Mouse (Mus musculus): ENCODE measurements at regions not wholly inside any gene's neighbourhood (a gene's known extent, or its start where the extent isn't known, plus 50 kb on each side); places are given as distances from the start of the nearest gene placed in this dataset.

DNA sequence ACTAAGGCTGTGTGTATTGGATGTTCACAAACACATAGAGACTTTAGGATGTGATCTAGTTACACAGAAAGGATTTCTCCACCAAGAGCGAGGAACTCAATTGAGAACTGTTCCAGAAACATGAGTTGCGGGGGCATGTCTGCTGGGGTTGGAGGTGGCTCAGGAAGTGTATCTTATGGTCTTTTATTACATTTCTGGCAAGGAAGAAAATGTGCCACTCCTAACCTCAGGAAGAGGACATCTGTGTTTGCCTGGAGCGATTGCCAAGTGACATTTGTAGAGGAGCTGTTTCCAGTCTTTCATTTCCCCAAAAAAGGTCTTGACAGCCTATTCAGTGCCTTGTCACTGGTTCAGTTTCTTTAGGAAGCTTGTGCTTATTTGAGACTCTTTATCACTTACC is 606.2 kb downstream of the Tmem182 start:
- DNase-seq (ENCODE audit: low read depth, low spot score): no peak

DNA sequence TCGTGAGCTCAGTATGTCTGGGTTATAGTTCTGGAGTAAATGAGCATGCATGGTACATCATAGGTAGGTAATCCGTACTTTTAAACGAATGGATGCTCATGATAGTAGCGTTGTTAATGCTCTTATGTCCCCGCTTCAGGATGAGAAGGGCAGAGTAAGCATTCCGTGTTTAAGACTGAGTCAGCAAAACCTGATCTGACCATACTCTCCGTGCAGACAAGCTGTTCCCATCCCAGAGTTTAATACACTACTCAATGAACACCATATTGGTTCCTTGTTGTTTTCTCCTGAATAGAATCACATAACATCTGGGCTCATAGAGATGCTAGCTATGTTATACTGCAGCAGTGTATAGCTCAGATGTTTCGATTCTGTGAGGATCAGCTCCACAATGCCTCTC is 606.7 kb downstream of the Tmem182 start:
- DNase-seq (ENCODE audit: low read depth, low spot score): no peak

DNA sequence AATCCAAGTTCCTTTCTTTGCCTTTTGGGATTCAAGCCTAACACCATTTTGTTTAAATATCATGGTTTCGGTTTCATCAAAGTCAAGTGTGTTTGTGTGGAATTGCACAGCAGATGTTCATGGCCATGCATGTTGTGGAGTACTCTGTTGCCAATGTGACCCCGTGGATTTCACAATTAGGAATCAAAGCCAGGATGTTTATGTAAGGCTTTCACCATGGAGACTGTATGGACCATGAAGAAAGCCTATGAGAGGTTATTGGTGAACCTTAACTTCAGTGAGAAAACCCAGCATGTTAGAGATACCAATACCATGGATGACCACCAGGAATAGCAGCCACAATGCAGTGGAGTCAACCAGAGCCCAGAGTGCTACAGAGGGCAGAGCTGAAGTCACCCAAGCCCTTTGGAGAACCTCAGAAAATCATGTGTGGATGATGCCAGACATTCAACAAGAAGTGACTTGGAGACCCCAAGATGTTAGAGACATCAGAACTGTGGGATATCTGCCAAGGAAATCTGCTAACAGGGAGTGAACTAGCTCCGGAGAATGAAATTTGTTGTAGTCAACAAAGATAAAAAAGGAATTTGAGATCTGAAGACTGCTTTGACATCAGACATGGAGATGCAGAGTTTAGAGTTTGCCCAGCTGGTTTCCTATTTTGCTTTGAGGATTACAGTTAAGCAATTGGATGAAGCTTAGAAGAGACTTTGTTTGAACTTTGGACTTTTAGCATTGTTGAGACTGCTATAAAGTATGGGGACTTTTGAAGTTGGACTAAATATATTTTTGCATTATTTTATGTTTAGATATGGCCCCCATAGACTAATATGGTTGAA is 615.3 kb downstream of the Tmem182 start:
- DNase-seq (ENCODE audit: low read depth, low spot score): no peak

DNA sequence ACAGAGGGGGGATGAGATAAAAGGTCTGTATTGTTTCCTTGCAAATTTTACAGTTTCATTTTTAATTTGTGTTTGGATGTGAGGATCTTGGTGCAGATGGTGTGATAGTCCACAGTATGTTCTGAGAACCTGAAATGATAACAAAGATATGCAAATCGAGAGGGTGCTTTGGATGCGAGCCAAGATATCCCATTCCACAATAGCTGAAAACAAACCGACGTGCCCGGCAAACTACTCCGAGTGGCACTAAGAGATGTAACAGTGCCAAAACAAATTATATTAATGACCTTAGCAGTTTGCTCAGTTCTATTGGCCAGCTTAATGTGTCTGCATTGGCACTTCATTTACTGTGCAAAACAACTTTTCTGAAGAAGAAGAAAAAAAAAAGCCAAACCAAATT is 622.5 kb downstream of the Tmem182 start:
- DNase-seq (ENCODE audit: low read depth, low spot score): no peak

DNA sequence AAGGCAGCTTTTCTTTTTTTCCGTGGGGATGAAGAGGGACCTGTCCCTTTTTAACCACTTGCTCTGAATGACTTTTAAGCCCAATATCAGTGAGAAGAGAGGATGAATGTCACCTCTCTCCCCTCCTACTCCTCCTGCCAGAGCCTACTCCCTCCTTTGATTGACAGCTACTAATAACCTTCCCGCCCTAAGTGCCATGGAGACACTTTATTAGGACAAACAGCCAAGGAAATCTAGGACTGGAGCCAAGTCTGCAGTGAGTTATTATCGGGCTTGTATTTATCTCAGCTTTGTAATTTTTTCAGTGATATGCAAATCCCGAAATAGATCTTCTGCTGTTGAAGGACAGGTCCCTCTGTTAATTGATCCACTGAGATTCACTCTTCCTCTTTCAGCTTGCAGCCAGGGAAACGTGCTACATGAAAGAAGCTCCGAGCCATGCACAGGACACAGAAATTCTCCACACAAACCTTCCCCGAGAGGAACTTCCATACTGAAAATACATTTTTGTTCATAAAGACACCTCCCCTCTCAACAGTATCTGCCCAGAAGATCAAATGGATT is 625.8 kb downstream of the Tmem182 start:
- DNase-seq (ENCODE audit: low read depth, low spot score): no peak

DNA sequence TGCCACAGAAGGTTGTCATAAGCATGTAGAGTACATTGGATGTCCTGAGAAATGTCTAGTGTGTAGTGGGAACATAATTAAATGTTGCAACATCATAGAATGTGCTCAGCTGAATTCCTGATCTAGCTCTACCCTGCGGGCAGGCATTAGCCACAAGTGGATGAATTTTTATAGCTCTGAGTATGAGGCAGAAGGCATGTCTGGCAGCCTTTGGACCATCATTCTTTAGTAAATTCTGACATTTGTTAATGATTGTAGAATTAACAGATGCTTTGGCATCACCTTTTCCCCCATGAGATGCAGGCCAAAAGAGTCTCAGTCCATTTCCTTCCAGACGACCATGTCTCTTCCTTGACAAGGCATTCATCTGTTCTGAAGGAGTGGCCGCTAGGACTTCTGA is 630.0 kb downstream of the Tmem182 start:
- DNase-seq (ENCODE audit: low read depth, low spot score): no peak

DNA sequence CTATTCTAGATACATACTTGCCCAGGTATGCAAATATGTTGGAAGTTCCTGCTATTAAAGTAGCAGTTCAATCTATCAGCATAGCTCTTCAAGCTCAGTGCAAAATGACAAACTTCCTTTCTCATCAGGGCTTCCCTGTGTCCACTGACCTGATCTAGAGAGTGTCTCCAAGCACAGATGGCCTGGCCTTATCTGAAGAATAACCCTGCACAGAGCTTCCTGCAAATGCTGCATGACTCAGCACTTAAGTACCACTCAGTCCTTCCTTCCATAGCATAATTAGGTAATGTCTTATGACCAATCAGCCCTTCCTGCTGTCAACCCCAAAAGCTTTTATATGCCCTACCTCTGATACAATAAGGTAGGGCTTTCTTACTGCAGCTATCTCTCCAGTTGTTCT is 644.6 kb downstream of the Tmem182 start:
- DNase-seq (ENCODE audit: low read depth, low spot score): no peak

Data from retina, postnatal 7 days (tissue).